Mouse (Mus musculus) left cerebral cortex, postnatal 36 days (tissue): ENCODE results near the gene Cdh11. TPM values are rescaled to one million over a fixed set of nuclear protein-coding genes. Genes with fewer than 3 reads are reported as not detected.

Experiments
- microRNA-seq: library from miRNA; unstranded; fragments of <30 nt; microRNA quantifications from one replicate; pipeline ENCODE4 v1.2.0, GENCODE M21; 2022
- total RNA-seq, 2 experiments: library from RNA; stranded (reverse); gene quantifications; 2 replicates each; pipeline ENCODE4 v1.2.3; 2021

Cdh11 gene
- total RNA-seq, 2 experiments from 2014 or later = 50.4 to 68.3 TPM

Small RNA genes lying within 50 kb of the gene (microRNA-seq; reads per million reads assigned to microRNA genes)
- gene Gm26301 = not detected
